Mouse (Mus musculus) lung, embryonic 16.5 days (tissue): ENCODE data around the gene Slc16a10. TPM values are rescaled to one million over a fixed set of nuclear protein-coding genes. Genes with fewer than 3 reads are reported as not detected.

Experiments used
- ATAC-seq: fragments of 200-750 bp; cut with Nextera tagmentation; 2 replicates; pipeline ENCODE4 v1.8.0; 2017; ENCODE audit warnings: low read depth, mild to moderate bottlenecking, moderate library complexity
- H3K27ac ChIP-seq: fragments of 300-500 bp; sonication (generic); 2 replicates; pipeline ENCODE4 v1.5.1; 2014; ENCODE audit warnings: mild to moderate bottlenecking, control low read depth, low read length
- H3K27me3 ChIP-seq: fragments of 300-500 bp; sonication (generic); 2 replicates; pipeline ENCODE4 v1.6.1; 2014; ENCODE audit warnings: low read depth, low read length, mixed read lengths; ENCODE audit not compliant: control insufficient read depth, insufficient read depth
- H3K36me3 ChIP-seq: fragments of 300-500 bp; sonication (generic); 2 replicates; pipeline ENCODE4 v1.6.1; 2014; ENCODE audit warnings: low read length; ENCODE audit not compliant: control insufficient read depth, insufficient read depth
- H3K4me1 ChIP-seq: fragments of 300-500 bp; sonication (generic); replicated peaks from 2 replicates; pipeline ENCODE4 v1.6.1; 2014; ENCODE audit warnings: low read length, mixed read lengths; ENCODE audit not compliant: control insufficient read depth, insufficient read depth
- H3K4me2 ChIP-seq: fragments of 300-500 bp; sonication (generic); 2 replicates; pipeline ENCODE4 v1.6.1; 2014; ENCODE audit warnings: low read depth, low read length, control low read depth
- H3K4me3 ChIP-seq: fragments of 300-500 bp; sonication (generic); 2 replicates; pipeline ENCODE4 v1.5.1; 2014; ENCODE audit warnings: mild to moderate bottlenecking, low read length, control low read depth
- H3K9ac ChIP-seq: fragments of 300-500 bp; sonication (generic); 2 replicates; pipeline ENCODE4 v1.6.1; 2014; ENCODE audit warnings: low read length, control low read depth
- H3K9me3 ChIP-seq: fragments of 300-500 bp; sonication (generic); 2 replicates; pipeline ENCODE4 v1.6.1; 2016; ENCODE audit warnings: low read length; ENCODE audit not compliant: control insufficient read depth
- WGBS: fragments of 180-500 bp; shearing (Covaris S2); extraction: QIAGEN DNeasy Blood & Tissue Kit; methylation state at CpG from one replicate; pipeline ENCODE4 v1.1.7; 2014; 5-methylcytosine and 5-hydroxymethylcytosine counted together
- polyA plus RNA-seq: library from polyadenylated mRNA; unstranded; fragments of >200 nt; fragmentation: Nextera tagmentation; extraction: Ambion mirVana; gene quantifications from 2 replicates; pipeline ENCODE4 v1.2.1, GENCODE M21; 2015

Slc16a10 gene
- polyA plus RNA-seq, 1 experiment from 2014 or later = 5.0 TPM

GRCm38 (mm10) chr10:40070684-40071083 lies 71.4 kb downstream of the Slc16a10 start:
- Histone ChIP-seq H3K27ac (no peak overlapping the region), H3K27me3 (no peaks in the 10 kb centered on the region), H3K9ac (no peak overlapping the region), H3K36me3 (no peaks in the 10 kb centered on the region), H3K4me2 (no peak overlapping the region), H3K4me3 (no peak overlapping the region), H3K4me1 (peaks cover 14% of the 10 kb centered on the region), H3K9me3 (no peaks in the 10 kb centered on the region)
- ATAC-seq = no peak
- WGBS = 70% methylated on average over 9 of the region's 9 CpGs

GRCm38 (mm10) chr10:40069270-40069669 lies 72.8 kb downstream of the Slc16a10 start:
- Histone ChIP-seq H3K4me3 (no peak overlapping the region), H3K4me1 (peaks cover 14% of the 10 kb centered on the region), H3K27ac (no peak overlapping the region), H3K4me2 (no peak overlapping the region), H3K9me3 (no peaks in the 10 kb centered on the region), H3K9ac (no peak overlapping the region), H3K27me3 (no peaks in the 10 kb centered on the region), H3K36me3 (no peaks in the 10 kb centered on the region)
- WGBS = 34% methylated on average over 4 of the region's 4 CpGs
- peak; percentile 89 for ATAC-seq

GRCm38 (mm10) chr10:40068595-40068994 lies 73.5 kb downstream of the Slc16a10 start:
- H3K27ac ChIP-seq = no peak overlapping the region
- no peaks in the 10 kb centered on the region for H3K36me3 ChIP-seq
- peaks cover 10% of the 10 kb centered on the region for H3K4me1 ChIP-seq
- no peak overlapping the region for H3K4me2 ChIP-seq
- H3K9me3 ChIP-seq = no peaks in the 10 kb centered on the region
- H3K9ac ChIP-seq = no peak overlapping the region
- no peaks in the 10 kb centered on the region for H3K27me3 ChIP-seq
- ATAC-seq = 0 out of 2 replicates have a peak, but pooled peaks have one; percentile 7
- no peak overlapping the region for H3K4me3 ChIP-seq
- 64% methylated on average over 10 of the region's 10 CpGs for WGBS

- Histone ChIP-seq H3K36me3 (no peaks in the 10 kb centered on the region), H3K27me3 (no peaks in the 10 kb centered on the region), H3K9me3 (no peaks in the 10 kb centered on the region), H3K4me3 (no peak overlapping the region), H3K4me2 (no peak overlapping the region), H3K27ac (no peak overlapping the region), H3K9ac (no peak overlapping the region), H3K4me1 (peaks cover 13% of the 10 kb centered on the region)
- no peak for ATAC-seq
- WGBS = 71% methylated on average over 1 of the region's 1 CpGs
These were observed 74.5 kb downstream of the Slc16a10 start for GRCm38 (mm10) chr10:40067529-40067928.

- 67% methylated on average over 1 of the region's 1 CpGs for WGBS
- H3K4me1 ChIP-seq = peaks cover 13% of the 10 kb centered on the region
- no peaks in the 10 kb centered on the region for H3K27me3 ChIP-seq
- no peak overlapping the region for H3K4me2 ChIP-seq
- no peaks in the 10 kb centered on the region for H3K9me3 ChIP-seq
- ATAC-seq = no peak
- no peaks in the 10 kb centered on the region for H3K36me3 ChIP-seq
- H3K27ac ChIP-seq = no peak overlapping the region
- no peak overlapping the region for H3K9ac ChIP-seq
- no peak overlapping the region for H3K4me3 ChIP-seq
These were observed 75.0 kb downstream of the Slc16a10 start for GRCm38 (mm10) chr10:40067071-40067470.

GRCm38 (mm10) chr10:40065357-40065756 lies 76.7 kb downstream of the Slc16a10 start:
- WGBS = 69% methylated on average over 3 of the region's 3 CpGs
- H3K9me3 ChIP-seq = no peaks in the 10 kb centered on the region
- no peak for ATAC-seq
- no peaks in the 10 kb centered on the region for H3K36me3 ChIP-seq
- no peaks in the 10 kb centered on the region for H3K27me3 ChIP-seq
- no peak overlapping the region for H3K27ac ChIP-seq
- peaks cover 16% of the 10 kb centered on the region for H3K4me1 ChIP-seq
- no peak overlapping the region for H3K4me2 ChIP-seq
- H3K9ac ChIP-seq = no peak overlapping the region
- H3K4me3 ChIP-seq = no peak overlapping the region

- no peak for ATAC-seq
- Histone ChIP-seq H3K9ac (no peak overlapping the region), H3K27ac (peak overlapping the region; percentile 7; the same call in 1 of the 2 replicates), H3K27me3 (no peaks in the 10 kb centered on the region), H3K4me1 (peaks cover 8% of the 10 kb centered on the region), H3K9me3 (no peaks in the 10 kb centered on the region), H3K4me2 (0 out of 2 replicates have a peak overlapping the region, but pooled peaks have one; percentile 4), H3K4me3 (no peak overlapping the region), H3K36me3 (no peaks in the 10 kb centered on the region)
- WGBS = 14% methylated on average over 5 of the region's 5 CpGs
These were observed 78.7 kb downstream of the Slc16a10 start for GRCm38 (mm10) chr10:40063291-40063890.

GRCm38 (mm10) chr10:40062812-40063211 lies 79.2 kb downstream of the Slc16a10 start:
- no peaks in the 10 kb centered on the region for H3K9me3 ChIP-seq
- no peak for ATAC-seq
- H3K27ac ChIP-seq = peak overlapping the region; percentile 7; the same call in 1 of the 2 replicates
- H3K27me3 ChIP-seq = no peaks in the 10 kb centered on the region
- 50% methylated on average over 6 of the region's 6 CpGs for whole genome bisulfite sequencing
- H3K4me3 ChIP-seq = no peak overlapping the region
- peaks cover 7% of the 10 kb centered on the region for H3K4me1 ChIP-seq
- no peaks in the 10 kb centered on the region for H3K36me3 ChIP-seq
- H3K4me2 ChIP-seq = 0 out of 2 replicates have a peak overlapping the region, but pooled peaks have one; percentile 4
- no peak overlapping the region for H3K9ac ChIP-seq

GRCm38 (mm10) chr10:40061926-40062325 lies 80.1 kb downstream of the Slc16a10 start:
- WGBS = 64% methylated on average over 5 of the region's 5 CpGs
- Histone ChIP-seq H3K4me2 (no peak overlapping the region), H3K9me3 (no peaks in the 10 kb centered on the region), H3K4me1 (peaks cover 7% of the 10 kb centered on the region), H3K27ac (no peak overlapping the region), H3K9ac (no peak overlapping the region), H3K27me3 (no peaks in the 10 kb centered on the region), H3K4me3 (no peak overlapping the region), H3K36me3 (no peaks in the 10 kb centered on the region)
- no peak for ATAC-seq

- no peak overlapping the region for H3K4me2 ChIP-seq
- ATAC-seq = no peak
- H3K9me3 ChIP-seq = no peaks in the 10 kb centered on the region
- WGBS = 83% methylated on average over 3 of the region's 3 CpGs
- H3K4me1 ChIP-seq = peaks cover 7% of the 10 kb centered on the region
- no peak overlapping the region for H3K4me3 ChIP-seq
- no peaks in the 10 kb centered on the region for H3K36me3 ChIP-seq
- H3K9ac ChIP-seq = no peak overlapping the region
- no peak overlapping the region for H3K27ac ChIP-seq
- H3K27me3 ChIP-seq = no peaks in the 10 kb centered on the region
These were observed 83.3 kb downstream of the Slc16a10 start for GRCm38 (mm10) chr10:40058786-40059120.
